Mouse (Mus musculus): ENCODE results near the gene Nsmf.

DNA sequence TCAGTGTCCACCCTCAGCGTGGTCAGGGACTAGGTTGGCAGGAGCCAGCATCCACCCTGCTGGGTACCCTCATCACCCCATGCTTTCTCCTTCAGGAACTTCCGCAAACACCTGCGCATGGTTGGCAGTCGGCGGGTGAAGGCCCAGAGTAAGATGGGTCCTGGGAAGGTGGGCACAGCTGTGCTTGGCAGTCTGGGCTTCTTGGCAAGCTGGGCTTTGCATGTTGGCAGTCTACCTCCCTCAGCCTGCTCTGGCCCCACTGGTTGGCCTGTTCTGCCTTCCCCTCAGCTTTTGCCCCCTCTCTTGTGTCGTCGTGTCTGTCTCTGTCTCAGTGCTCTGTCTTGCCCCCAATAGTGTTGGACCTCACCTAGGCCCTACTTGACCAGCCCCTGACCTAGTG lies 4.8 kb downstream of the Nsmf start:
- TF ChIP-seq CTCF (conservative IDR thresholded peaks at IDR 0.05; ENCODE audit: low read length): no peak
- TF ChIP-seq POU5F1 (IDR thresholded peaks at IDR 0.05; ENCODE audit: borderline replicate concordance, low read length): no peak

Data from E14TG2a.4 (cell line).